Mouse (Mus musculus) layer of hippocampus, adult 9-10 months (tissue): ENCODE data around the gene Spata13.

Experiments used
- DNase-seq: peaks from one replicate; pipeline ENCODE4 v3.0.0; 2022; ENCODE audit warnings: low spot score

Gene Spata13

GRCm38 (mm10) chr14:60633961-60634864 lies at the start of gene Spata13:
Spata13 (plus strand) TSS chr14:60634001.
- no peak for DNase-seq

GRCm38 (mm10) chr14:60586687-60587453 lies 46.9 kb upstream of the Spata13 start:
- DNase-seq: no peak

GRCm38 (mm10) chr14:60589001-60589400 lies 44.8 kb upstream of the Spata13 start:
- DNase-seq: no peak

DNA sequence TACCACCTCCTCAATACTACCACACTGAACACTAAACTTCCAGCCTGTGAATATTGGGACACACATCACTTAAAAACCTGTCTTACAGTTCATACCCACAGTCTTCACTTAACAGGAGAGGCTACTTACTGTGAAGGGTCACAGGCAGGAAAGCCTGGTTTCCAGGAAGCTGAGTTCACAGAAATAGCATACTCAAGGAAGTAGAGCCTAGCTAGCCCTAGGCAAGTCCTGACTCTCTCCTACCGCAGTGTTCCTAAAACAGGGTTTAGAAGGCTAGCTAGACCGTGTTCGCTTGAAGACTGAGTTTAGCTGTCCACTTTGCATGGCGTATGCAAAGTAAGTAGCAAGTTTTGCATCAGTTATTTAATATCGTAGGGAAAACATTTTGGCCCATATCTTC lies 41.5 kb upstream of the Spata13 start:
- no peak for DNase-seq

- DNase-seq: no peak
These were observed 41.0 kb upstream of the Spata13 start for GRCm38 (mm10) chr14:60592822-60593221.

GRCm38 (mm10) chr14:60597571-60597970 lies 36.2 kb upstream of the Spata13 start:
- DNase-seq: no peak

GRCm38 (mm10) chr14:60599044-60599443 lies 34.8 kb upstream of the Spata13 start:
- no peak for DNase-seq

GRCm38 (mm10) chr14:60605564-60605963 lies 28.2 kb upstream of the Spata13 start:
- no peak for DNase-seq

GRCm38 (mm10) chr14:60606194-60606593 lies 27.6 kb upstream of the Spata13 start:
- no peak for DNase-seq

- no peak for DNase-seq
These were observed 26.1 kb upstream of the Spata13 start for GRCm38 (mm10) chr14:60607743-60608142.

- DNase-seq: no peak
These were observed 24.6 kb upstream of the Spata13 start for GRCm38 (mm10) chr14:60609160-60609559.

DNA sequence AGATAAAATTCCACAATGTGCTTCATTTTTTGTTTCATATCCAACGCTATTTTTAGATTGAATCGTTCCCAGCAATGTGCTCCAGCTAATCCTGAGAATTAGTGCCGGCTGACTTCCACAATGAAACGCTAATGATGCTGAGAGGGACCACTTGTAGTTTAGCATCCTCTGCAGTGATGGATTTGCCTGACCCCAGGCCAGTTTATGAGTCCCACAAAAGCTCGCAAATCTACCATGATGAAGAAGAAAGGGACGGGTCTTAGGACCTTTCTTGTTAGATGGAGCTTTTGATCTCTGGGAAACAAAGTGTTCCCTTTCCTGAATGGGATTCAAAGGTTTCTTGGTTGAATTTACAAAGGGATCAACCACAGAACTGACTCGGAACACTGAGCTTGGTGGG lies 21.1 kb upstream of the Spata13 start:
- no peak for DNase-seq

DNA sequence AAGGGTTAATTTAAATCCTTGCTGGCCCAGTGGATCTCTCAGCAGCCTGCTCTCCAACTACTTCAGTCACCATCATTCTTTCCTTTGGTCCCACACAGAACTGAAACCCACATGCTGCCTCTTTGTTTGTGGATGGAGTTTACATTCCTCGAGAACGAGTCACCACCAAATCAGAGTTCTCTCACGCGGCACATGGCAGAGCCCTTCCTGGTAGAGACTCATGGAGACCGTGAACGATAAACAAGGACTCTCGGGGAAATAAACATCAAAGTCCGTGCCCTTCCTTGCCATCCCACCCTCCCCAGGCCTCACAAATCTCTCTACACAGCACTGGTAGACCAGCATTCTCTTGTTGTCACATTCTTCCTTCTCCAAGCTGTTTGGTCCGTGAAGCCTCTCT lies 12.7 kb upstream of the Spata13 start:
- no peak for DNase-seq

DNA sequence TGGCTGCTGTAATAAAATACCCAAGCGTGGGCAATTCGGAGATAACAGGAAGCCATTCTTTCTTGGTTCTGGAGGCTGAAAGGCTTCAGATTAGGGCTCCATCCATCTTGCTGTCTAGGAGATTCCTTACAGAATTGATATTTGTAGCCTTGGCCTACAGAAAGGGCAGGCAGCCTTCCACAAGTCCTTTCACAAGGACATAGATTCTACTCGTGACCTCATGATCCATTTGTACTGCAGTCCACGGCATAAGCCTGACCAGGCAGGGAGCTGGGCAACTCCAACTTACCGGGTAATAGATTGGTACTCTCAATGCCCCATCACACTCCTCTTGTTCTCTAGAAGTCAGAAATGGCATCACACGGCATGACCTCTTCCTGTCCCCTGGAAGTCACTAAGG lies 8.3 kb upstream of the Spata13 start:
- no peak for DNase-seq

- DNase-seq: no peak
These were observed 3.8 kb upstream of the Spata13 start for GRCm38 (mm10) chr14:60629887-60630460.

DNA sequence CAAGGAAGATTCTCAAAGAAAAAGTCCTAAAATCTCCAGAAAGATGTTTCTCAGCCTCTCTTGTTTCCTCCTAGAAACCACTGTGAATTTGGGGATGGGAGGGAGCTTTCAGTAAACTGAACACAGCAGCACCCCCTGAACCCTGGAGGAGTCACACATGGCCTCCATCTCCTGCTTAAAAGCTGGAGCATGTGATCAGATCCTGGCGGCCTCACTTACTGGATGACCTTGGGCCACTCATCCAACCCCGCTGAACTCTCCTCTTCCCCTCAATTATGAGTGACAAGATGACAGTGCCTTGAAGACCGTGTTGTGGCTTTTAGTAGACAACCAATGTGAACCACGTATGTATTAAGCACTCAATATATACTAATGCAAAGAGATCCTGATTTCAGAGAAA lies 2.8 kb upstream of the Spata13 start:
- DNase-seq: no peak

DNA sequence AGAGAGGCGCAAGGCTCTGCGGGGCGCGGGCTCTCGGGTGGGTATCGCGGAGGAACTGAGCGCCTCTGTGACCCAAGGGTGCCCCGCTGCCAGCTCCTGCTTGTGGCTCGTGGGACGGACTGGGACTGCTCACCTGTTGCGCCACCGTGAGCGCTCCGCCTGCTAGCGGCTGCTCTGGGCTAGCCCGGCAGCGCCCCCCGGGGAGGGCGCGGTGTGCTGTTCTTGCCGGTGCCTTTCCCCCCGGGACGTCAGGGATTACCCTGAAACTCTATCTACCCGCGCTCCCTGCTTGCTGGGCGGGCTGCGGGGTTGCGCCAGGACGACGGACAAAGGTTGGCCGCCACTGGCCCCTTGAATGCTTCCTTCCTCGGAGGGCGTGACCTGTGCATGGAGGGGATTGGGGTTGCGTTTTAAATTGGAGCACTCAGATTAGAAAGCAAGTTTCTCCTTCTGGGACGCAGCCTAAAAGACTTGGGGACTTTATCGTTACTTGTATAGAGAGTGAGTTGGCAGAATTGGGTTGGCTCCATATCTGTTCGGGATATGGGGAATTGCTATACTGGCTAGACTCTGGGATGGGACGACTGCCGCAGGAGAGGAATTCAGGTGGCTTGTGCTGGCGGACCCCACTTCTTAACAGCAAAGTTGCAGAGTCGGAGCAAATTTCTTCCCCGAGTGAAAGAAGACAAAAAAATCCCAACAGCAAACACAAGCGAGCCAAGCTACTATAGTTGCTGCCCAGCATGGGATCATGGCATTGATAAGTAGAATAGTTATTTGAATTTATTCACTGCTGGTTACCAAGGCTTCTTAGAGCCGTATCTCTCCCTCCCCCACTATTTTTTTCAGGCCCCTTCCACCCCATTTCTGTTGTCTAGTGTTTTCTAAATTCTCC lies 1.3 kb downstream of the Spata13 start:
- DNase-seq: no peak

DNA sequence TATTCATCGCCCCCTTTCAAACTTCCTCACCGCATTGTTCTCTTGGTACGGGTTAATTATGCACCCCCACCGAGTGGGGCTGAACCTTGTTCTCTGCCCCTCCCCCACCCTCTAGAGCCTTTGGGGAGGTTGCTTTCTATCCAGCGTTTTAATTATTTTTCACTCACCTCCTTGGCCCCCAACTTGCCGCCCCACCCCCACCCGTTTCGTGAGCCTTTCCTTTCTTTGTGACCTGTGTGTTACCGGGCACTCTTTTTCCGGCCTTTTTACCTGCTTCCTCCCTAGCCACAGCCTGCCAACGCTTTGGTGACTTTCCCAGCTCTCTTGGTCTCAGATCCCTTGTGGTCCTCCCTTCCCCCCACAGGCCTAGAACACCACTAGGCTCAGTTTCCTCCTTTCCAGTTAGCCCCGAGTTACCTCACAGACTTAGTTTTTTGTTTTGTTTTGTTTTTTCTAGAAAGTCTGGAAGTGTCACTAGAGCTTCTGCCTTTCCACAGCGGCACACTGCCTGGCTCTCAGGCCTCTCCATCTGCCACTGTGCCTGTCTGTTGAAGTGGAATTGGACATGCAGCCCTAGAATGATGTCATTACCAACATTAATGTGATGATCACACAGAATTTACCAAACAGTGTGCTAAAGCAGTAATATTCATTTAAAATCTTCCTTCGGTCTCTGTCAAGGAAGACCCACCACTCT lies 2.3 kb downstream of the Spata13 start:
- DNase-seq: no peak

DNA sequence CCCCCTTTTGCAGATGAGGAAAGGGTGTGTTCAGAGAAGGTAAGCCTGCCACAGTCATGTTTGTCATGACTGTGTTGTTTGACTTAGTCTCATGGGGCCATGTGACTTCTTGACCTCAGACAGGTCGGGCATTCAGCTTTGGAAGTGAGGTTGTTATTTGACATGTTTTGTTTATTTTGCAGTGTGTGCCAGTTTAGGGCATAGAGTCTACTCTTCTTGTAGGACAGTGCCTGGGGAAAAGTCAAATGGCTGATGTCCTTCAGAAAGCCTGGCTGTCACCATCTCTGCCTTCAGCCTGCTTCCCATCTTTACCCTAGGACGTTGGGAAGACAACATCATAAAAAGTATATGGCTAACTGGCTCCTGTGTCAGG lies 2.8 kb downstream of the Spata13 start:
- DNase-seq: no peak

DNA sequence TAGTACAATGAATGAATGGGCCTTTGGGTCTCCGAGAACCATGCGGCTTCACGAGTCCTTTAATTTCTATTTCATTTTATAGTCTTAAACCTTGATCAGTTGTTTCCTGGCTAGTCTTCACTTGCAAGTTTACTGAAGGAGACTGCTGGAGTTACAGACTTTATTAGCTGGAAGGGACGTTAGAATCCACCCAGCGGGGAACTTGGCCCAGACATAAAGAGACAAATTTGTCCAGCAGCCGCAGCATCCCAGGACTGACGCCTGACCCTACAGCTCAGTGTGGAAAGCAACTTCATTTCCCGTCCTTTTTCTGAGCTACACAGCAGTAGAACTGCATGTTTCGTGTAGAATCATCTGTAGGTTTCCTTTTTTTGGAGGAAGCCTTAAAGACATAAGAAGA lies 3.2 kb downstream of the Spata13 start:
- no peak for DNase-seq

GRCm38 (mm10) chr14:60638159-60638558 lies 4.4 kb downstream of the Spata13 start:
- no peak for DNase-seq
